Mouse (Mus musculus) embryonic fibroblast, embryonic 13.5 days (primary cell): ENCODE data around the gene Gm10715.
"Not testable (repeated sequence)": the region's sequence is repeated elsewhere in the genome, so short reads cannot be mapped to it uniquely, and the experiment has no call there.

Experiments used
- CTCF ChIP-seq: IDR thresholded peaks from 2 replicates; pipeline ENCODE4 v1.5.1; 2011; ENCODE audit warnings: mild to moderate bottlenecking, control low read depth, low read length, moderate library complexity, borderline replicate concordance; ENCODE audit not compliant: insufficient read depth
- POLR2A ChIP-seq: IDR thresholded peaks from 2 replicates; pipeline ENCODE4 v1.6.1; 2011; ENCODE audit warnings: low read depth, mild to moderate bottlenecking, control low read depth, low read length, moderate library complexity

GRCm38 (mm10) chr9:3023312-3023984, 13.2 kb upstream of the Gm10715 start, which contains the start of gene Gm10718:
- not testable (repeated sequence) for TF ChIP-seq CTCF, POLR2A
